Mouse (Mus musculus): Measurements from ENCODE around the gene Dusp14.

DNA sequence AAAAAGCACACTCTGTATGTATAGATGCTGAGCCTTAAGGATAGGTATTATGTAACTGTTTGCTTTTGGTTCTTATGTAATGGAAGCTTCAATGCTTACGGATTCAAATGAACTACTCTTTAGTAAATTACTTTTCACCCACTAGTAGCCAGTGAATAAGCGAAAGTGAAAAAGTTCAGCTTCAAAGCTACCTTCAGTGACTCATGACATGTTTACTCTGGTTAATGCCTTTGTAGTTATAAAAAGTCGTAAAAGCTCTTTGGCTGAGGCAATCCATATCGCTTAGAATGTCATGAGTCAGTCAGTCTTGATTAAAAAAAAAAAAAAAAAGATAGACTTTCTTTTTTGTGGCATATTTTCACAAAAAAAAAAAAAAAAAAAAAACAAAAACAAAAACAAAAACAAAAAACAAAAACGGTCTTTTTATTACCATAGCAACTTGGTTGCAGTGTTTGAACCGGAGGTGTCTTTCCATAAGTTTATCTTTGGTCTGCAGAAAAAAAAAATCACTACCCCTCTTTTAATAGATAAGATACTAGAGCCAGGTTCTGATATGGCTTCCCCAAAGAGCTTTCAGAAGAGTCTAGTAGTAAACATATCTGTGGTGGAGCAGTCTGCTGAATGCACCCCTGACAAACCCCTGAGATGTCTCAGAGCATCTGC is 52.8 kb downstream of the Dusp14 start:
- no peak for TF ChIP-seq CTCF (IDR thresholded peaks at IDR 0.05; ENCODE audit: low read depth)
- TF ChIP-seq EP300 (IDR thresholded peaks at IDR 0.05; ENCODE audit: low read depth), result no peak
